Mouse (Mus musculus) lung, postnatal 0 days (tissue): ENCODE data around the gene Ankrd33.

Source experiments
- CTCF ChIP-seq: IDR thresholded peaks from 2 replicates; pipeline ENCODE4 v1.5.1; 2016; ENCODE audit warnings: antibody characterized with exemption, mild to moderate bottlenecking
- EP300 ChIP-seq: IDR thresholded peaks from 2 replicates; pipeline ENCODE4 v1.6.1; 2016; ENCODE audit warnings: antibody characterized with exemption, mild to moderate bottlenecking, control low read depth

- TF ChIP-seq EP300 (no peak), CTCF (no peak)
Measured at GRCm38 (mm10) chr15:101165658-101166437, 50.3 kb downstream of the Ankrd33 start.
